Mouse (Mus musculus) forebrain, embryonic 12.5 days (tissue): Measurements from ENCODE around the gene Csrnp3. TPM values are rescaled to one million over a fixed set of nuclear protein-coding genes. Genes with fewer than 3 reads are reported as not detected.
"Not testable (repeated sequence)": the region's sequence is repeated elsewhere in the genome, so short reads cannot be mapped to it uniquely, and the experiment has no call there.

Source experiments
- ATAC-seq: fragments of 200-750 bp; cut with Nextera tagmentation; 2 replicates; pipeline ENCODE4 v1.8.0; 2017; ENCODE audit warnings: moderate TSS enrichment; ENCODE audit not compliant: low FRiP score
- H3K27ac ChIP-seq: fragments of 300-500 bp; sonication (generic); 2 replicates; pipeline ENCODE4 v1.5.1; 2016; ENCODE audit warnings: mild to moderate bottlenecking
- H3K27me3 ChIP-seq: fragments of 300-500 bp; sonication (generic); 2 replicates; pipeline ENCODE4 v1.6.1; 2016; ENCODE audit warnings: mild to moderate bottlenecking
- H3K36me3 ChIP-seq: fragments of 300-500 bp; sonication (generic); replicated peaks from 2 replicates; pipeline ENCODE4 v1.6.1; 2016; ENCODE audit warnings: mild to moderate bottlenecking
- H3K4me1 ChIP-seq: fragments of 300-500 bp; sonication (generic); 2 replicates; pipeline ENCODE4 v1.6.1; 2016
- H3K4me2 ChIP-seq: fragments of 300-500 bp; sonication (generic); 2 replicates; pipeline ENCODE4 v1.6.1; 2016; ENCODE audit warnings: mild to moderate bottlenecking, moderate library complexity
- H3K4me3 ChIP-seq: fragments of 300-500 bp; sonication (generic); replicated peaks from 2 replicates; pipeline ENCODE4 v1.5.1; 2016; ENCODE audit warnings: mild to moderate bottlenecking
- H3K9ac ChIP-seq: fragments of 300-500 bp; sonication (generic); 2 replicates; pipeline ENCODE4 v1.6.1; 2016; ENCODE audit warnings: mild to moderate bottlenecking
- H3K9me3 ChIP-seq: fragments of 300-500 bp; sonication (generic); 2 replicates; pipeline ENCODE4 v1.6.1; 2016
- WGBS: fragments of 180-500 bp; shearing (Covaris S2); methylation state at CpG from one replicate; pipeline ENCODE4 v1.1.7; 2016; 5-methylcytosine and 5-hydroxymethylcytosine counted together
- polyA plus RNA-seq: library from polyadenylated mRNA; unstranded; fragments of >200 nt; fragmentation: Nextera tagmentation; extraction: Ambion mirVana; gene quantifications from 2 replicates; pipeline ENCODE4 v1.2.1, GENCODE M21; 2016

The Csrnp3 gene
- polyA plus RNA-seq, 1 experiment from 2014 or later = 30.0 TPM

DNA sequence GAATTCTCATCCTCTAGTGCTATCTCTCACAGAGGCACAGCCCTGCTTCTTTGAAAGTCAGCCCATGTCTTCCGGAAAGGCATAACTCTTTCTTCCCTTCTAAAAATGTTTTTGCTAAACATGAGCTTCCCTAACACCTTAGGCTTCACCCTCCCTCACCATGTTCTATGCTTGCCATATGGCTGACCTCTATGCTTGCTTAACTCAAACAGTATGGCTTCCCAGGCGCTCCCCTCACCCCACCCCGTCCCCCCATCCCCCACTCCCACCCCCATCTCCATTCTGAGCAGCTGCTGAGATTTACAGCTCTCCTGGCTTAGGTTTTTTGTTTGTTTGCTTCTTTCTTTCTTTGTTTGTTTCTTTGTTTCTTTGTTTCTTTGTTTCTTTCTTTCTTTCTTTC, 3.2 kb upstream of the Csrnp3 start:
- H3K36me3 ChIP-seq = no peaks in the 10 kb centered on the region
- WGBS = 49% methylated on average over 3 of the region's 3 CpGs
- no peak overlapping the region for H3K9ac ChIP-seq
- H3K4me1 ChIP-seq = peaks cover 4% of the 10 kb centered on the region; the same call in 1 of the 2 replicates
- no peak overlapping the region for H3K27ac ChIP-seq
- no peaks in the 10 kb centered on the region for H3K27me3 ChIP-seq
- no peak for ATAC-seq
- H3K4me3 ChIP-seq = no peak overlapping the region
- no peak overlapping the region for H3K4me2 ChIP-seq
- H3K9me3 ChIP-seq = no peaks in the 10 kb centered on the region

- WGBS = under 1% methylated on average over 22 of the region's 22 CpGs
- H3K36me3 ChIP-seq = no peaks in the 10 kb centered on the region
- H3K9me3 ChIP-seq = no peaks in the 10 kb centered on the region
- peak overlapping the region; percentile 63 for H3K4me2 ChIP-seq
- H3K4me3 ChIP-seq = peak overlapping the region; percentile 48
- no peaks in the 10 kb centered on the region for H3K27me3 ChIP-seq
- H3K4me1 ChIP-seq = peaks cover 16% of the 10 kb centered on the region
- peak overlapping the region; percentile 61 for H3K27ac ChIP-seq
- peak overlapping the region; percentile 58 for H3K9ac ChIP-seq
- no peak for ATAC-seq
Observed at GRCm38 (mm10) chr2:65846000-65846755, 611 bp downstream of the Csrnp3 start.

DNA sequence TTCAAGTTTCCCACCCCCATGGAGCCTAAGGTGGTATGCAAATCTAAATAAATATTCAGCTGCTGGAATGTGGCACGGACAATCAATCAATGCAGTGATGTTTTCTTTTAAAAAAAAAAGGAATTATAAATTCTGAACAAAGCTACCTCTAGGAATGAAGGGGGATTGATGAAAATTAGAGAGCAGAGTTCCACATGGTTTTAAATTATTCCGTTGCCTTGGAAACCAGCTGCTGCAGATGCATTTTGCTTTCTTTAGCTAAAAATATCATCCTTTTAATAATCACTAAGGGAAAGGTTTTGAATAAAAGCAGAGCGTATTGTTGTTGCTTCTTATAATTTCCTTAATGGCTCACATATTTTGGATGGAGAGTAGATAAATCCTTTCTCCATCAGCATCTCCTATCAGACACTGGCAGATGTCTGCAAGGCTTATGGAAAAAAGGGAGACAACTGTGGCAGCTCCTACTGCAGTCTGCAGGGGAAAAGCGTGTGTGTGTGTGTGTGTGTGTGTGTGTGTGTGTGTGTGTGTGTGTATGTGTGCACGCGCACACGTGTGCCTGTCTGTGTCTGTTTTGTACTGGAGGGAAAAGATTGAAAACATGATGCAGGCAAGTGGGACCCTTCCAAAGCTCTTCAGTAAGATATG, 2.0 kb downstream of the Csrnp3 start:
- H3K27me3 ChIP-seq = no peaks in the 10 kb centered on the region
- H3K27ac ChIP-seq = peak overlapping the region; percentile 75
- H3K36me3 ChIP-seq = no peaks in the 10 kb centered on the region
- 26% methylated on average over 7 of the region's 7 CpGs for WGBS
- no peaks in the 10 kb centered on the region for H3K9me3 ChIP-seq
- peak overlapping the region; percentile 5; the same call in 1 of the 2 replicates for H3K9ac ChIP-seq
- peak overlapping the region; percentile 45 for H3K4me2 ChIP-seq
- peak; percentile 64 for ATAC-seq
- peaks cover 16% of the 10 kb centered on the region for H3K4me1 ChIP-seq
- peak overlapping the region; percentile 29 for H3K4me3 ChIP-seq

DNA sequence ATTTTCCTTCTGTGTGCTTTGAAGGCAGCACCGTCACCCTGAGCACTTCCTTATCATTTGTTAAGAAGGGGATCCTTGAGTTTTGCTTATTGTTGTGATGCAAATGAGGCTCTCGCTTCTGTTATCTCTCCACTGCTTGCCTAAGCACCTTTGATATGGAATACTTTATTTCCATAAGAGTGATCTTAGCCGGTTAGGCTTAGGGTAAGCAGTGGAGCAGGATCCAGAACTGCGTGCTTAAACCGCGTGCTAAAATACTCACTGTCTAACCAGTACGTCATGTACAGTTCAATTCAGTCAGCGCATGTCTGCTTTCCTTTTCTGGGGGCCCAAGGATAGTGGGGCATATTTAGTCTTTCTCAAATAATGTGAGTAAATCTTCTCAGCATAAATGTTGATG, 3.1 kb downstream of the Csrnp3 start:
- Histone ChIP-seq H3K4me1 (peaks cover 23% of the 10 kb centered on the region), H3K27ac (no peak overlapping the region), H3K9me3 (no peaks in the 10 kb centered on the region), H3K36me3 (no peaks in the 10 kb centered on the region), H3K4me3 (peak overlapping the region; percentile 19), H3K9ac (no peak overlapping the region), H3K4me2 (peak overlapping the region; percentile 41), H3K27me3 (no peaks in the 10 kb centered on the region)
- 34% methylated on average over 8 of the region's 8 CpGs for WGBS
- no peak for ATAC-seq

- H3K4me3 ChIP-seq, H3K27ac ChIP-seq, H3K9ac ChIP-seq, H3K27me3 ChIP-seq, H3K36me3 ChIP-seq, H3K4me2 ChIP-seq, H3K9me3 ChIP-seq, ATAC-seq: not testable (repeated sequence)
- peaks cover 24% of the 10 kb centered on the region for H3K4me1 ChIP-seq
- WGBS = 88% methylated on average over 3 of the region's 3 CpGs
Observed at GRCm38 (mm10) chr2:65850282-65850681, 4.7 kb downstream of the Csrnp3 start.

DNA sequence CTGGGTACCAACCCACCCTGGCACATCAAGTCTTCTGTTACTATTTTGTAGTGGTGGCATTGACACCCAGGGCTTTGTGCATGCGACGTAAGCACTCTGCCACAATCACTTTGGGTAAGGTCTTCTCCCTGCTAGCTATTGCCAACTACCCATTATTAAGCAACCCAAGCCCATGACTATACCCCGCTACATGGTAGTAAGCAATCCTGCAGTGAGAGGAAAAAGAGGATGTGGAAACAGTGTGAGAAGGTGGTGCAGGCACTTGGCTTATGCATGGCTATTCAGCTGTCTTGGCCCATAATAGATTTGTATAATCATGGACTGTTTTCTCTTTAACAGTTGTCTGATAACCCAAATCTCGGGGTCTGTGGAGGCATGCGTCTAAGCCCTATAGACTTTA, 11.2 kb downstream of the Csrnp3 start:
- WGBS = 94% methylated on average over 5 of the region's 5 CpGs
- peaks cover 10% of the 10 kb centered on the region; the same call in 1 of the 2 replicates for H3K4me1 ChIP-seq
- no peaks in the 10 kb centered on the region for H3K9me3 ChIP-seq
- H3K4me2 ChIP-seq = no peak overlapping the region
- no peak for ATAC-seq
- no peaks in the 10 kb centered on the region for H3K36me3 ChIP-seq
- H3K4me3 ChIP-seq = no peak overlapping the region
- no peaks in the 10 kb centered on the region for H3K27me3 ChIP-seq
- no peak overlapping the region for H3K27ac ChIP-seq
- H3K9ac ChIP-seq = no peak overlapping the region

DNA sequence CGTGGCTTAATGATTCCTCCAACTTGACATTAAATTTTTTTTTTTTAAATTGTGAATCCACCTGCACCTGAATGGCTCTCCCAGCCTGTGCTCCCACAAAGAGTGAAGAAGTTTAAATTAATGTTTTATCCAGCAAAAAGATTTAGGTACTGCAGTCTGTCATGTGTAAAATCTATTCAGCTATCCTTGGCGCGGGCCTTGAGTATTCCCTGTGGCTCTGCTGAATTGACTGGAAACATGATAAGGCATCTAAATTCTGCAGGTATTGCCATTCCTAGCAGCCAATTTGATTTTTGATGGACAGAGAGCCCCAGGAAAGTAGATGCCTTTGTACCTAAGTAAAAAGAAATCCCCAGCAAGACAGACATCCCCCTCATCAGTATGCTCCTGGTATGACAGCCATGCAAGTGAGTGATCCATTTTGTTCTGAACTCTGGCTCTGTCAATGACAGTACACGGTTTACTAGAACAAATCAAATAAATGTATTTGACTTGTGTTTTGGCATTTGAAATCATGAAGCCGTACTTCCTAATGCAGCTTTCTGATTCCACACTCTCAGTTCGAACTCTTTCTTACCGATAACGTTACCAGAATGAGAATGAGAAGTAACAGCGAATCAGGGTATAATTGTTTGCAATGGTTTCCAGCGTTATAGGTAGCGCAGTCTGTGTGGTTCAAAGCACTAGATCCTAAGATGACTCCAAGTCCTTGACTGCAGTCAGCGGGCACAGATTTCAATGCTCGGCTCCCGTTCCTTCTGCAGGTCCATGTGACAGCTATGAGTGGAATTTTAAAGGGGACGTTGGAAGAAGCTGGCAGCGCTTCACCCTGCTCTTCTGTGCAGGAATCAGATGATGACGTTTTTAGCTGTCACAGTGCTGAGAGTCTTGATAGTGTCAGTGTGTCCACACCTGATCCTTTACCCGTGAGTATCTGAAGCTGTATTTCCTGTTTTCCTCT, 14.5 kb downstream of the Csrnp3 start:
- H3K9me3 ChIP-seq = no peaks in the 10 kb centered on the region
- WGBS = 82% methylated on average over 18 of the region's 18 CpGs
- 0 out of 2 replicates have a peak, but pooled peaks cover 4% of the 10 kb centered on the region for H3K36me3 ChIP-seq
- H3K9ac ChIP-seq = no peak overlapping the region
- H3K4me3 ChIP-seq = no peak overlapping the region
- H3K4me2 ChIP-seq = no peak overlapping the region
- peak overlapping the region; percentile 36 for H3K27ac ChIP-seq
- no peaks in the 10 kb centered on the region for H3K27me3 ChIP-seq
- no peaks in the 10 kb centered on the region for H3K4me1 ChIP-seq
- no peak for ATAC-seq

DNA sequence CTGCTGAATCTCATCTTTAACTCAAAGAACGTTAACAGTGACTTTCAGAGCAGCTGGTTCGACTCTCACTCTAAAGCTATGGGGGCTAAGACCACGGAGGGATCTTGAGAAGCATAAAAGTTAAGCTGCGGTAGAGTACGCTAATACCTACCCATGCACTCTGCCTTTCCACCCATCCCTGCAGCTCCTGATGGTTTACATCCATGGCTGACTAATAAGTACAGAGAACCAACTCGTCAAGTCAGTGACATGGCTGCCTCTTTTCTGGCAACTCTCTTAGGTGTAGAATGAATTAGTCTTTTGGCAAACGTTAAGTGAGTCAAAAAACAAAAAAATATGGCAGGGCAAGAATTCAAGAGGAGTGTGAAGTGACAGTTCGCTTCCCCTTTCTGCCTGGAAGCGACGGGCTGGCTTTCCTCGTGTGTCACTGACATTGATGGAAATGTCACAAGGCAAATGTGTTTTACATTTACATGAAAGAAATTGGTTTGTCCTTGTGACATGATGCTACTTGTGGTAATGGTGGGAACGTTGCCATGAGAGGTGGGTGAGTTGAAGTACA, 19.3 kb downstream of the Csrnp3 start:
- H3K27me3 ChIP-seq = no peaks in the 10 kb centered on the region
- no peak overlapping the region for H3K4me3 ChIP-seq
- WGBS = 82% methylated on average over 12 of the region's 12 CpGs
- 0 out of 2 replicates have a peak, but pooled peaks cover 4% of the 10 kb centered on the region for H3K36me3 ChIP-seq
- no peak overlapping the region for H3K4me2 ChIP-seq
- no peak for ATAC-seq
- no peak overlapping the region for H3K9ac ChIP-seq
- H3K27ac ChIP-seq = no peak overlapping the region
- H3K9me3 ChIP-seq = no peaks in the 10 kb centered on the region
- H3K4me1 ChIP-seq = no peaks in the 10 kb centered on the region

DNA sequence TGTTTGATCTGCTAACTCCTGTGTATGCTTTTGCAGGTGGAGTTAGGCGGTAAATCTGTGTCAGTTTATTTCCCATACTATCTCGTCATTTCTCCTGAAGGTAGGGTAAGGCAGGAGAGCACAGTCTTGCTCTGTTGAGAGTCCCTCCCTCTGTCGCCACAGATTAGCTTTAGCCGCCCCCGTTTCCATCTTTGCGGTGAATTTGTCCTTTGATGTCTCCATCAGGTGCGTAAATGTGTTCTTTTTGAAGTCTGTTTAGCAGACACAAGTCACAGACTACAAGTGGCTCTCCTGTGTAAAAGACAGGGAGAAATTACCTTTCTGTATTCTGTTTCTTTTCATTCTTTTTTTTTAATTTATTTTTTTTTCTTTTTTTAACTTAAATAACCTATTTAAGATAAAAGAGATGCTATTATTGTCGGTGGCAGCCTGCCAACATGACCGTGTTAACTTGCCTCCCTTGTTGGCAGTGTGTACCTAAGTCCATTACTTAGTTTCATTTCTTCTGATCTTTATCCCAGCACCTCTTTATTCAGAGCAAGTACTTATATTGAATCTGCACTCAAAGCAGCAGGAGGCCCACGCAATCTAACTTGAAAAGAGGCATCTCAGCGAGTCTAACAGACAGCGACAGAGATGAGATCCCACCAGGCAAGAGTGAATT, 25.5 kb downstream of the Csrnp3 start:
- Histone ChIP-seq H3K4me3 (no peak overlapping the region), H3K4me2 (no peak overlapping the region), H3K4me1 (no peaks in the 10 kb centered on the region), H3K27ac (no peak overlapping the region), H3K36me3 (no peaks in the 10 kb centered on the region), H3K9me3 (no peaks in the 10 kb centered on the region), H3K27me3 (no peaks in the 10 kb centered on the region), H3K9ac (no peak overlapping the region)
- WGBS = 70% methylated on average over 12 of the region's 12 CpGs
- 0 out of 2 replicates have a peak, but pooled peaks have one; percentile 30 for ATAC-seq

DNA sequence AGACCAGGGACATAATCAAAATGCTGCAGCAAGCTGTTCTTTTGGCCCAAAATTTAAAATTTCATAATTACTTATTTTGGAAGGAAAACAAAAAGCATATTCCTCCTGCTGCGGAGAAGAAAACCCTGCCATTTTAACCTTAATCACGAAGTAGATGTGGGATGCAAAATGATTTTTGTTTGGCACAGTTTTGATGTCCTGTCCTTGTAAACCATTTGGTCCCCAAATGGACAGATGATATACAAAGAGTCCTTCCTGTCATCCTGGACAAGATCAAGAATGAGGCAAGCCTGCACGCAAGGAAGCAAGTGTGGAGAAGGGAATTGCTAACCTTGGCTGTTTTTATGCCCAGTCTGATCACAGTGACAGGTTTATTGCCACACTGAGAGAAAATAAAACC, 46.0 kb downstream of the Csrnp3 start:
- H3K4me3 ChIP-seq = no peak overlapping the region
- H3K9me3 ChIP-seq = no peaks in the 10 kb centered on the region
- no peaks in the 10 kb centered on the region for H3K36me3 ChIP-seq
- 84% methylated on average over 3 of the region's 3 CpGs for WGBS
- no peak overlapping the region for H3K27ac ChIP-seq
- H3K27me3 ChIP-seq = no peaks in the 10 kb centered on the region
- H3K9ac ChIP-seq = no peak overlapping the region
- H3K4me1 ChIP-seq = peaks cover 9% of the 10 kb centered on the region
- no peak overlapping the region for H3K4me2 ChIP-seq
- no peak for ATAC-seq

DNA sequence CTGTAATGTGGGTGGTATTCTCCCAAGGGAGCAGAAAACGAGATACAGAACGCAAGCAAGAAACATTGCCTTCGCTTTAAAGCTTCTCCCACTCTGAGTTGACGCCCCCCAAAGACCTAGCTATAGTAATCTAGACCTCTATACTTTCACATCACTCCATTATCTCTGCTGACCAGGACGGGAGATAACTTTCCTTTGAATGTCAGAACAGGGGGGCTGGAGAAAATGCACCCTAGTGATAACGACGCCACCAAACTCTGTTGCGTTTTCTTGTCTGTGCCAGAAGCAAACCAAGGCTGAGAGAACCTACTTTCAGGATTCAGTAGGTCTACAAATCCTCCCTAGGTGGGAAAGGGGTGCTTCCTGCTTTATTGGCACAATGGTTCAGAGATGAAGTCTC, 47.7 kb downstream of the Csrnp3 start:
- Histone ChIP-seq H3K4me1 (peaks cover 16% of the 10 kb centered on the region), H3K27me3 (no peaks in the 10 kb centered on the region), H3K27ac (no peak overlapping the region), H3K9ac (no peak overlapping the region), H3K4me3 (no peak overlapping the region), H3K4me2 (no peak overlapping the region), H3K9me3 (no peaks in the 10 kb centered on the region), H3K36me3 (no peaks in the 10 kb centered on the region)
- no peak for ATAC-seq
- 83% methylated on average over 8 of the region's 8 CpGs for WGBS
